Mouse (Mus musculus): ENCODE data around the gene Amhr2. TPM values are rescaled to one million over a fixed set of nuclear protein-coding genes. Genes with fewer than 3 reads are reported as not detected.

The Amhr2 gene
- polyA plus RNA-seq, 1 experiment, result 3.2 TPM

DNA sequence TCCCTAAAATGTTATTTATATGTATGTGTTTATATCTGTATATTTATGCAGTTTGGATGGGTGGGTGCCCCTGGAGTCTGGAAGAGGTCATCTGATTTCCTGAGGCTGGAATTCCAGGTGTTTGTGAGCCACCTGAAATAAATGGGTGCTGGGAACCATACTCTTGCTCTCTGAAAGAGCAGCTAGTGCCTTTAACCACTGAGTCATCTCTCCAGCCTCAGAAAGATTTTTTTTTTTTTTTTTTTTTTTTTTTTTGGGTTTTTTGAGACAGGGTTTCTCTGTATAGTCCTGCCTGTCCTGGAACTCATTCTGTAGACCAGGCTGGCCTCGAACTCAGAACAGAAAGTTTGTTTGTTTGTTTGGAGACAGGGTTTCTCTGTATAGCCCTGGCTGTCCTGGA is 34.1 kb upstream of the Amhr2 start:
- Histone ChIP-seq H3K4me3 (replicated peaks; ENCODE audit: insufficient read depth, low read depth, low read length) (no peak overlapping the region), H3K27me3 (ENCODE audit: control insufficient read depth, insufficient read depth, low read length) (no peaks in the 10 kb centered on the region), H3K27ac (ENCODE audit: insufficient read depth, low read length) (no peak overlapping the region), H3K4me1 (ENCODE audit: control insufficient read depth, insufficient read depth, low read length) (peaks cover 17% of the 10 kb centered on the region)
- WGBS, result 97% methylated on average over 1 of the region's 1 CpGs
- no peak for TF ChIP-seq CTCF (IDR thresholded peaks at IDR 0.05; ENCODE audit: borderline replicate concordance, insufficient read depth, low read depth, low read length)
- no peak for TF ChIP-seq POLR2A (IDR thresholded peaks at IDR 0.05; ENCODE audit: borderline replicate concordance, insufficient read depth, low read length)
- DNase-seq, result no peak

DNA sequence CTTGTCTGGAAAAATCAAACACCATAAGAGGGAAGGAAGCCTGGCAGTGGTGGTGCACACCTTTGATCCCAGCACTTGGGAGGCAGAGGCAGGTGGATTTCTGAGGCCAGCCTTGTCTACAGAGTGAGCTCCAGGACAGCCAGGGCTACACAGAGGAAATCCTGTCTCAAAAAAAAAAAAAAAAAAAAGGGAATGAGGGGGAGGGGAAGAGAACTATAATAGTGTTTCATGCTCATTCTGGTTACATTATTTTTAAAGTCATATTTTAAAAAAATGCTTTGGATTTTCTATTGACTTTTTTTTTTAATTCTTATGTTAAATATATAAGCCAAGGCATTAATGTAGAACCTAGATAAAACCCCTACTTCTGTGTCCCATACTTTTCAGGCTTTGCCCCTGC is 31.5 kb upstream of the Amhr2 start:
- no peak for TF ChIP-seq POLR2A (IDR thresholded peaks at IDR 0.05; ENCODE audit: borderline replicate concordance, insufficient read depth, low read length)
- no peak for TF ChIP-seq CTCF (IDR thresholded peaks at IDR 0.05; ENCODE audit: borderline replicate concordance, insufficient read depth, low read depth, low read length)
- Histone ChIP-seq H3K27me3 (ENCODE audit: control insufficient read depth, insufficient read depth, low read length) (no peaks in the 10 kb centered on the region), H3K4me1 (ENCODE audit: control insufficient read depth, insufficient read depth, low read length) (peaks cover 10% of the 10 kb centered on the region), H3K27ac (ENCODE audit: insufficient read depth, low read length) (no peak overlapping the region), H3K4me3 (replicated peaks; ENCODE audit: insufficient read depth, low read depth, low read length) (no peak overlapping the region)
- DNase-seq, result no peak

DNA sequence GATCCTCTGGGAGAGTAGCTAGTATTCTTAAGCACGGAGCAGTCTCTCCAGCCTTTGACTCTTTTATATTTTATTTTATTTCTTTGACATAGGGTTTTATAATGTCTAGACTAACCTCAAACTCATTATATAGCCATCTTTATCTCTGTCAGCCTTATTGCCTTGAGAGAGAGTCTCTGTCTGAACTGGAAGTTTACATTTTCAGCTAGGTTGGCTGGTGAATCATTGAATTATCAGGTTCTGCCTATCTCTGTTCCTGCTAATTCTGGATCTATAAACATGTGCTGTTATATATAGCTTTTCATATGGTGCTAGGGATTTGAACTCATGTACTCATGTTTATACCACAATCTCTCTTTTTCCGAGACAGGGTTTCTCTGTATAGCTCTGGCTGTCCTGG is 27.6 kb upstream of the Amhr2 start:
- TF ChIP-seq POLR2A (IDR thresholded peaks at IDR 0.05; ENCODE audit: borderline replicate concordance, insufficient read depth, low read length) (no peak), CTCF (IDR thresholded peaks at IDR 0.05; ENCODE audit: borderline replicate concordance, insufficient read depth, low read depth, low read length) (no peak)
- Histone ChIP-seq H3K4me1 (ENCODE audit: control insufficient read depth, insufficient read depth, low read length) (no peaks in the 10 kb centered on the region), H3K4me3 (replicated peaks; ENCODE audit: insufficient read depth, low read depth, low read length) (no peak overlapping the region), H3K27ac (ENCODE audit: insufficient read depth, low read length) (no peak overlapping the region), H3K27me3 (ENCODE audit: control insufficient read depth, insufficient read depth, low read length) (no peaks in the 10 kb centered on the region)
- 82% methylated on average over 2 of the region's 2 CpGs for WGBS
- no peak for DNase-seq

DNA sequence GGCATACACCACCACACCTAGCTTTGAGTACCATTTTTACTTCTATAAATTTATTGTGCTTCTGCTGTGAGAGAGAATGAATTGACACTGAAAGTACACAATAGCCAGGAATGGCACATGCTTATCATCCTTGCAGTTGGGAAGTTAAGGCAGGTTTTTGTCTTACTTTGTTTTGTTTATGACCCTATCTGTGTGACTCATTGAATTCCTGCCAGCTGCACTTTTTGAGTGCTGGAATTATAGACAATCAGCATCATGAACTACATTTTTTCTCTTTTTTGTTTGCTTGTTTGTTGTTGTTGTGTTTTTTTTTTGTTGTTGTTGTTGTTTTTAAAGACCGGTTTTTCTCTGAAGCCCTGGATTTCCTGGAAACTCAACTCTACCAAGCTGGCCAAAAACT is 24.2 kb upstream of the Amhr2 start:
- 53% methylated on average over 1 of the region's 1 CpGs for WGBS
- H3K27ac ChIP-seq (ENCODE audit: insufficient read depth, low read length), result no peak overlapping the region
- no peak for DNase-seq

DNA sequence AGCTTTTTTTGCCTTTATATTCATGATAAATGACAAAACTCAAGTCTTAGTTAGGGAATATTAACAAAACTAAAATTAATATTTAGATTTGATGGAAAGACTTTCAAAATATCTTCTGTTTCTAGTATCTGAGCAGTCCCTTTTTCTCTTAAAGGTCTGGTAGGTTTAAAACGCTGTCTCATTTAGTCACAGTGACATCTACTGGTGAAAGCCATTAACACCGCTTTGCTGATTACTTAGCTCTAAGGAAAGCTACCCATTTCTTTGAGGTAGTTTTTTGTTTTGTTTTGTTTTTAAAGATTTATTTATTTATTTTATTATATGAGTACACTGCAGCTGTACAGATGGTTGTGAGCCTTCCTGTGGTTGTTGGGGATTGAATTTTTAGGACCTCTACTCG is 23.7 kb upstream of the Amhr2 start:
- peak; percentile 28; the same call in 1 of the 2 replicates for TF ChIP-seq CTCF (IDR thresholded peaks at IDR 0.05; ENCODE audit: borderline replicate concordance, insufficient read depth, low read depth, low read length)
- TF ChIP-seq POLR2A (IDR thresholded peaks at IDR 0.05; ENCODE audit: borderline replicate concordance, insufficient read depth, low read length), result no peak

More for the DNA sequence above, 24.2 kb upstream of the Amhr2 start:
- H3K4me3 ChIP-seq (replicated peaks; ENCODE audit: insufficient read depth, low read depth, low read length), result no peak overlapping the region
- no peak for TF ChIP-seq CTCF (IDR thresholded peaks at IDR 0.05; ENCODE audit: borderline replicate concordance, insufficient read depth, low read depth, low read length)
- no peak for TF ChIP-seq POLR2A (IDR thresholded peaks at IDR 0.05; ENCODE audit: borderline replicate concordance, insufficient read depth, low read length)
- no peaks in the 10 kb centered on the region for H3K27me3 ChIP-seq (ENCODE audit: control insufficient read depth, insufficient read depth, low read length)
- no peaks in the 10 kb centered on the region for H3K4me1 ChIP-seq (ENCODE audit: control insufficient read depth, insufficient read depth, low read length)

DNA sequence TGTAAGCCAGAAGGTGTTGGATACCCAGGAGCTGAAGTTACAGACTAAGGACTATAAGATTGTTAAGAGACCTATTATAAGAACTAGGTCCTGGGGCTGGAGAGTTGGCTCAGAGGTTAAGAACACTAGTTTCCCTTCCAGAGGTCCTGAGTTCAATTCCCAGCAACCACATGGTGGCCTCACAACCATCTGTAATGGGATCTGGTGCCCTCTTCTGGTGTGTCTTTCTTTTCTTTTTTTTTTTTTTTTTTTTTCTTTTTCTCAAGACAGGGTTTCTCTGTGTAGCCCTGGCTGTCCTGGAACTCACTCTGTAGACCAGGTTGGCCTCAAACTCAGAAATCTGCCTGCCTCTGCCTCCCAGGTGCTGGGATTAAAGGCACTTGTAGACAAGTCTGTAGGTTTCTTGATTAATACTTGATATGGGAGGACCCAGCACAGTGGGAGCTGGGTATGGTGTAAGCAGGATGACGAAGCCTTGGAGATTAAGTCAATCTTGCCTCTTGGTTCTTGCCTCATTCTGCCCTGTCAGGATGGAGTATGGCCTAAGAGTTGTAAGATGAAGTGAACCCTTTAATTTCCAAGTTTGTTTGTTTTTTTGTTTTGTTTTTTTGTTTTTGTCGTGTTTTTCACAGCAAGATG is 21.4 kb upstream of the Amhr2 start:
- Histone ChIP-seq H3K4me1 (ENCODE audit: control insufficient read depth, insufficient read depth, low read length) (no peaks in the 10 kb centered on the region), H3K27me3 (ENCODE audit: control insufficient read depth, insufficient read depth, low read length) (no peaks in the 10 kb centered on the region), H3K4me3 (replicated peaks; ENCODE audit: insufficient read depth, low read depth, low read length) (no peak overlapping the region), H3K27ac (ENCODE audit: insufficient read depth, low read length) (no peak overlapping the region)
- TF ChIP-seq POLR2A (IDR thresholded peaks at IDR 0.05; ENCODE audit: borderline replicate concordance, insufficient read depth, low read length), result no peak
- DNase-seq, result no peak
- WGBS, result 90% methylated on average over 2 of the region's 2 CpGs

More for the DNA sequence above, 23.7 kb upstream of the Amhr2 start:
- 49% methylated on average over 3 of the region's 3 CpGs for WGBS
- Histone ChIP-seq H3K4me1 (ENCODE audit: control insufficient read depth, insufficient read depth, low read length) (no peaks in the 10 kb centered on the region), H3K4me3 (replicated peaks; ENCODE audit: insufficient read depth, low read depth, low read length) (no peak overlapping the region), H3K27me3 (ENCODE audit: control insufficient read depth, insufficient read depth, low read length) (no peaks in the 10 kb centered on the region), H3K27ac (ENCODE audit: insufficient read depth, low read length) (no peak overlapping the region)
- DNase-seq, result peak in 1 of 2 experiments; percentile 41

DNA sequence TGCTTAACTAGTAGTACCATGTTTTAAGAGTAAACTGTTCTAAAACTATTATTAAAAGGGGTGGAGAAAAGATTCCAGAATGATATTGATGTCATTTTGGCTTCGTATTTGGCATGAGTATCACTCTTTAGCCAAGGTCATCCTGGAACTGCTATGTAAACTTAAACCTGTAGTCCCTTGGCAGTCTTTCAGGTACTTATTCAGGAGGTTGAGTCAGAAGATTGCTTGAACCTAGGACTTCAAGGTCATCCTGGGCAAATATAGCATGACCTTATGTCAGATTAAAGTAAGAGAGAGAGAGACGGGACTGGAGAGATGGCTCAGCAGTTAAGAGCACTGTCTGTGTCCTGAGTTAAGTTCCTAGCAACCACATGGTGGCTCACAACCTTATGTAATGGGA is 20.5 kb upstream of the Amhr2 start:
- H3K27ac ChIP-seq (ENCODE audit: insufficient read depth, low read length), result no peak overlapping the region
- no peak for DNase-seq
- H3K4me1 ChIP-seq (ENCODE audit: control insufficient read depth, insufficient read depth, low read length), result no peaks in the 10 kb centered on the region
- whole genome bisulfite sequencing, result 84% methylated on average over 2 of the region's 2 CpGs
- no peak for TF ChIP-seq CTCF (IDR thresholded peaks at IDR 0.05; ENCODE audit: borderline replicate concordance, insufficient read depth, low read depth, low read length)
- no peak for TF ChIP-seq POLR2A (IDR thresholded peaks at IDR 0.05; ENCODE audit: borderline replicate concordance, insufficient read depth, low read length)
- H3K4me3 ChIP-seq (replicated peaks; ENCODE audit: insufficient read depth, low read depth, low read length), result no peak overlapping the region
- H3K27me3 ChIP-seq (ENCODE audit: control insufficient read depth, insufficient read depth, low read length), result no peaks in the 10 kb centered on the region

DNA sequence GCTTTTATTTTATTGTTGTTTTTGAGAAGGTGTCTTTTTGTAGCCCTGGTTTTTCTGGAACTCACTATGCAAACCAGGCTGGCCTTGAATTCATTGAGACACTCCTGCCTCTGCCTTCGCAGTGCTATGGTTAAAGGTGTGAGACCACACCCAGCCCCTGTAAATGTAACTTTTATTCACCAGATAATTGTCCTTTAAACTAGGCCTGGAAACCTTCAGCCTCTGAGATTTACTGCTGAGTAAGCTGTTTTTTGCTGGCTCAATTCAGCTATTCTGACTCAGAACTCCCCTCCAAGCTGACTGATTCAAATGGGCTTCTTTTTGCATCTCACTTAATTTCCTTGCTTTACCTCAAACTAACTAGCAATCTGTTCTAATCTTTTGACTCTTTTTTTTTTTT is 18.2 kb upstream of the Amhr2 start:
- Histone ChIP-seq H3K4me1 (ENCODE audit: control insufficient read depth, insufficient read depth, low read length) (no peaks in the 10 kb centered on the region), H3K4me3 (replicated peaks; ENCODE audit: insufficient read depth, low read depth, low read length) (no peak overlapping the region), H3K27me3 (ENCODE audit: control insufficient read depth, insufficient read depth, low read length) (no peaks in the 10 kb centered on the region), H3K27ac (ENCODE audit: insufficient read depth, low read length) (no peak overlapping the region)
- no peak for TF ChIP-seq CTCF (IDR thresholded peaks at IDR 0.05; ENCODE audit: borderline replicate concordance, insufficient read depth, low read depth, low read length)
- no peak for TF ChIP-seq POLR2A (IDR thresholded peaks at IDR 0.05; ENCODE audit: borderline replicate concordance, insufficient read depth, low read length)
- no peak for DNase-seq
- 94% methylated on average over 1 of the region's 1 CpGs for WGBS

Measured in cerebellum, adult 2 months (tissue).